Mouse (Mus musculus) gastrocnemius, postnatal 10 days (tissue): ENCODE results near the gene Neil3. TPM values are rescaled to one million over a fixed set of nuclear protein-coding genes. Genes with fewer than 3 reads are reported as not detected.
"Not testable (repeated sequence)": the region's sequence is repeated elsewhere in the genome, so short reads cannot be mapped to it uniquely, and the experiment has no call there.

ENCODE experiments used
- DNase-seq: peaks from one replicate; pipeline ENCODE4 v3.0.0; 2021; ENCODE audit warnings: mixed read lengths
- total RNA-seq, 2 experiments: library from RNA; stranded (reverse); gene quantifications; 2 replicates each; pipeline ENCODE4 v1.2.3; 2021

Neil3 gene
- total RNA-seq, 2 experiments from 2014 or later: 5.6 to 7.5 TPM

DNA sequence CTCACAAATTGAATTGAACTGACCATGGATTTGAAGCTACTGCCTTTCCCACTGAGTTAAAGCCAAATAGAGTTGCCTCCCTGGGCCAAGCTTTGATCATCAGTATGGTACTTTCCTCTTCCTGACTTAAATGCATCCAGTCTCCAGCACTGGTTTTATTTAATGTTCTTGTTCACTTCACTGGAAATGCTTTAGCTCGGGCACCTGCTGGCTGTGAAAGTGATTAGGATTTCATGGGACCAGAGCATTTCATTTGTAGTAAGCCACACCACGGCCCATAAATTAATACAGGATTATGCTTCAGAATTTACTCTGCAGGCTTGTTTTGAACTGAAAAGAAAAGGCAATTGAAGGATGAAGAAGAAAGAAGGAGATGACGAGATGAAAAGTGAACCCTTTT, 100.8 kb downstream of the Neil3 start:
- not testable (repeated sequence) for DNase-seq

Other genes with a start within 250 kb of the Neil3 start
- 10 to 100 TPM; 17.1 to 18.6 TPM for gene Aga, start 127.3 kb downstream of the Neil3 start, total RNA-seq